Mouse (Mus musculus): ENCODE measurements around the gene Tex29. TPM values are rescaled to one million over a fixed set of nuclear protein-coding genes. Genes with fewer than 3 reads are reported as not detected.

Tex29 gene
- not detected in 2 replicates for polyA plus RNA-seq (2014; fragmentation: Nextera tagmentation; extraction: Ambion mirVana)

- no peak within 1 kb of the TSS for H3K27ac ChIP-seq (replicated peaks; ENCODE audit: low read depth, low read length)
- 82% methylated on average over 5 of the region's 5 CpGs for WGBS
- H3K36me3 ChIP-seq (ENCODE audit: control insufficient read depth, insufficient read depth, low read length) = 0 out of 2 replicates have a peak, but pooled peaks cover 2% of the 10 kb centered on the region
- no peaks in the 10 kb centered on the region for H3K4me1 ChIP-seq (ENCODE audit: control insufficient read depth, insufficient read depth, low read length)
- H3K9me3 ChIP-seq (ENCODE audit: control insufficient read depth, low read length) = no peaks in the 10 kb centered on the region
- H3K4me2 ChIP-seq (ENCODE audit: low read depth, severe bottlenecking) = no peak within 1 kb of the TSS
- no peaks in the 10 kb centered on the region for H3K27me3 ChIP-seq (ENCODE audit: control insufficient read depth, insufficient read depth, low read length)
- no peak within 1 kb of the TSS for H3K4me3 ChIP-seq (ENCODE audit: low read depth, low read length)
- ATAC-seq (ENCODE audit: insufficient number of reproducible peaks, low FRiP score, low TSS enrichment, low read depth) = no peak
- no peak within 1 kb of the TSS for H3K9ac ChIP-seq (ENCODE audit: low read length)
- DNase-seq (ENCODE audit: low spot score) = no peak
Observed at GRCm38 (mm10) chr8:11840174-11840573, at the start of gene Tex29. TSS of gene Tex29 (plus strand) at chr8:11840474.

GRCm38 (mm10) chr8:11794956-11795355 is 45.3 kb upstream of the Tex29 start:
- no peak overlapping the region for H3K4me2 ChIP-seq (ENCODE audit: low read depth, severe bottlenecking)
- no peak overlapping the region for H3K4me3 ChIP-seq (ENCODE audit: low read depth, low read length)
- H3K4me1 ChIP-seq (ENCODE audit: control insufficient read depth, insufficient read depth, low read length) = no peaks in the 10 kb centered on the region
- no peak overlapping the region for H3K27ac ChIP-seq (replicated peaks; ENCODE audit: low read depth, low read length)
- no peak overlapping the region for H3K9ac ChIP-seq (ENCODE audit: low read length)
- no peaks in the 10 kb centered on the region for H3K27me3 ChIP-seq (ENCODE audit: control insufficient read depth, insufficient read depth, low read length)
- no peaks in the 10 kb centered on the region for H3K9me3 ChIP-seq (ENCODE audit: control insufficient read depth, low read length)
- ATAC-seq (ENCODE audit: insufficient number of reproducible peaks, low FRiP score, low TSS enrichment, low read depth) (no peak), DNase-seq (ENCODE audit: low spot score) (no peak)
- peaks cover 5% of the 10 kb centered on the region; the same call in 1 of the 2 replicates for H3K36me3 ChIP-seq (ENCODE audit: control insufficient read depth, insufficient read depth, low read length)

GRCm38 (mm10) chr8:11797128-11797527 is 43.1 kb upstream of the Tex29 start:
- no peaks in the 10 kb centered on the region for H3K9me3 ChIP-seq (ENCODE audit: control insufficient read depth, low read length)
- no peaks in the 10 kb centered on the region for H3K4me1 ChIP-seq (ENCODE audit: control insufficient read depth, insufficient read depth, low read length)
- no peak overlapping the region for H3K9ac ChIP-seq (ENCODE audit: low read length)
- 87% methylated on average over 8 of the region's 8 CpGs for WGBS
- no peak overlapping the region for H3K27ac ChIP-seq (replicated peaks; ENCODE audit: low read depth, low read length)
- DNase-seq (ENCODE audit: low spot score) (no peak), ATAC-seq (ENCODE audit: insufficient number of reproducible peaks, low FRiP score, low TSS enrichment, low read depth) (no peak)
- H3K36me3 ChIP-seq (ENCODE audit: control insufficient read depth, insufficient read depth, low read length) = peaks cover 4% of the 10 kb centered on the region; the same call in 1 of the 2 replicates
- no peak overlapping the region for H3K4me3 ChIP-seq (ENCODE audit: low read depth, low read length)
- H3K27me3 ChIP-seq (ENCODE audit: control insufficient read depth, insufficient read depth, low read length) = no peaks in the 10 kb centered on the region
- no peak overlapping the region for H3K4me2 ChIP-seq (ENCODE audit: low read depth, severe bottlenecking)

GRCm38 (mm10) chr8:11797729-11798479 is 42.4 kb upstream of the Tex29 start:
- H3K36me3 ChIP-seq (ENCODE audit: control insufficient read depth, insufficient read depth, low read length) = peaks cover 4% of the 10 kb centered on the region; the same call in 1 of the 2 replicates
- H3K4me1 ChIP-seq (ENCODE audit: control insufficient read depth, insufficient read depth, low read length) = no peaks in the 10 kb centered on the region
- no peak for DNase-seq (ENCODE audit: low spot score)

GRCm38 (mm10) chr8:11798480-11798867 is 41.8 kb upstream of the Tex29 start:
- ATAC-seq (ENCODE audit: insufficient number of reproducible peaks, low FRiP score, low TSS enrichment, low read depth) (no peak), DNase-seq (ENCODE audit: low spot score) (no peak)
- Histone ChIP-seq H3K27ac (replicated peaks; ENCODE audit: low read depth, low read length) (no peak overlapping the region), H3K36me3 (ENCODE audit: control insufficient read depth, insufficient read depth, low read length) (peaks cover 2% of the 10 kb centered on the region; the same call in 1 of the 2 replicates), H3K4me2 (ENCODE audit: low read depth, severe bottlenecking) (no peak overlapping the region), H3K4me1 (ENCODE audit: control insufficient read depth, insufficient read depth, low read length) (no peaks in the 10 kb centered on the region), H3K9me3 (ENCODE audit: control insufficient read depth, low read length) (no peaks in the 10 kb centered on the region), H3K27me3 (ENCODE audit: control insufficient read depth, insufficient read depth, low read length) (no peaks in the 10 kb centered on the region), H3K9ac (ENCODE audit: low read length) (no peak overlapping the region), H3K4me3 (ENCODE audit: low read depth, low read length) (no peak overlapping the region)
- 89% methylated on average over 4 of the region's 4 CpGs for WGBS

More at GRCm38 (mm10) chr8:11797729-11798479, 42.4 kb upstream of the Tex29 start:
- no peak overlapping the region for H3K27ac ChIP-seq (replicated peaks; ENCODE audit: low read depth, low read length)
- ATAC-seq (ENCODE audit: insufficient number of reproducible peaks, low FRiP score, low TSS enrichment, low read depth) = no peak; the same call in 1 of the 2 replicates
- H3K9ac ChIP-seq (ENCODE audit: low read length) = no peak overlapping the region
- H3K4me3 ChIP-seq (ENCODE audit: low read depth, low read length) = no peak overlapping the region
- H3K4me2 ChIP-seq (ENCODE audit: low read depth, severe bottlenecking) = no peak overlapping the region
- whole genome bisulfite sequencing = 88% methylated on average over 14 of the region's 14 CpGs
- no peaks in the 10 kb centered on the region for H3K27me3 ChIP-seq (ENCODE audit: control insufficient read depth, insufficient read depth, low read length)
- H3K9me3 ChIP-seq (ENCODE audit: control insufficient read depth, low read length) = no peaks in the 10 kb centered on the region

GRCm38 (mm10) chr8:11799098-11799497 is 41.2 kb upstream of the Tex29 start:
- no peak overlapping the region for H3K9ac ChIP-seq (ENCODE audit: low read length)
- ATAC-seq (ENCODE audit: insufficient number of reproducible peaks, low FRiP score, low TSS enrichment, low read depth) = no peak
- H3K4me2 ChIP-seq (ENCODE audit: low read depth, severe bottlenecking) = no peak overlapping the region
- no peak for DNase-seq (ENCODE audit: low spot score)
- H3K4me1 ChIP-seq (ENCODE audit: control insufficient read depth, insufficient read depth, low read length) = no peaks in the 10 kb centered on the region
- no peak overlapping the region for H3K4me3 ChIP-seq (ENCODE audit: low read depth, low read length)
- no peaks in the 10 kb centered on the region for H3K9me3 ChIP-seq (ENCODE audit: control insufficient read depth, low read length)
- H3K27ac ChIP-seq (replicated peaks; ENCODE audit: low read depth, low read length) = no peak overlapping the region
- H3K27me3 ChIP-seq (ENCODE audit: control insufficient read depth, insufficient read depth, low read length) = no peaks in the 10 kb centered on the region
- H3K36me3 ChIP-seq (ENCODE audit: control insufficient read depth, insufficient read depth, low read length) = peaks cover 2% of the 10 kb centered on the region; the same call in 1 of the 2 replicates
- WGBS = 81% methylated on average over 3 of the region's 3 CpGs

GRCm38 (mm10) chr8:11800481-11800880 is 39.8 kb upstream of the Tex29 start:
- Histone ChIP-seq H3K9ac (ENCODE audit: low read length) (no peak overlapping the region), H3K4me2 (ENCODE audit: low read depth, severe bottlenecking) (no peak overlapping the region), H3K27ac (replicated peaks; ENCODE audit: low read depth, low read length) (no peak overlapping the region), H3K27me3 (ENCODE audit: control insufficient read depth, insufficient read depth, low read length) (no peaks in the 10 kb centered on the region), H3K36me3 (ENCODE audit: control insufficient read depth, insufficient read depth, low read length) (peaks cover 2% of the 10 kb centered on the region; the same call in 1 of the 2 replicates), H3K9me3 (ENCODE audit: control insufficient read depth, low read length) (no peaks in the 10 kb centered on the region), H3K4me1 (ENCODE audit: control insufficient read depth, insufficient read depth, low read length) (no peaks in the 10 kb centered on the region), H3K4me3 (ENCODE audit: low read depth, low read length) (no peak overlapping the region)
- no peak for DNase-seq (ENCODE audit: low spot score)
- 86% methylated on average over 7 of the region's 7 CpGs for WGBS
- ATAC-seq (ENCODE audit: insufficient number of reproducible peaks, low FRiP score, low TSS enrichment, low read depth) = no peak

- Histone ChIP-seq H3K4me1 (ENCODE audit: control insufficient read depth, insufficient read depth, low read length) (no peaks in the 10 kb centered on the region), H3K9me3 (ENCODE audit: control insufficient read depth, low read length) (no peaks in the 10 kb centered on the region), H3K27ac (replicated peaks; ENCODE audit: low read depth, low read length) (no peak overlapping the region), H3K4me2 (ENCODE audit: low read depth, severe bottlenecking) (no peak overlapping the region), H3K27me3 (ENCODE audit: control insufficient read depth, insufficient read depth, low read length) (no peaks in the 10 kb centered on the region), H3K36me3 (ENCODE audit: control insufficient read depth, insufficient read depth, low read length) (peaks cover 6% of the 10 kb centered on the region; the same call in 1 of the 2 replicates), H3K9ac (ENCODE audit: low read length) (no peak overlapping the region), H3K4me3 (ENCODE audit: low read depth, low read length) (no peak overlapping the region)
- ATAC-seq (ENCODE audit: insufficient number of reproducible peaks, low FRiP score, low TSS enrichment, low read depth) = no peak
- WGBS = 77% methylated on average over 8 of the region's 8 CpGs
- DNase-seq (ENCODE audit: low spot score) = no peak
Observed at GRCm38 (mm10) chr8:11801571-11801970, 38.7 kb upstream of the Tex29 start.
